Mouse (Mus musculus) heart, postnatal 14 days (tissue): ENCODE measurements at regions not wholly inside any gene's neighbourhood (a gene's known extent, or its start where the extent isn't known, plus 50 kb on each side); places are given as distances from the start of the nearest gene placed in this dataset.

Source experiments
- DNase-seq, 2 experiments: peaks; one replicate each; pipeline ENCODE4 v3.0.0; 2021 to 2022
- intact Hi-C: fragments of 180-260 bp; cut with DNase I; formaldehyde crosslinking; loops from one replicate; pipeline ENCODE4 v1.15.1; 2025

DNA sequence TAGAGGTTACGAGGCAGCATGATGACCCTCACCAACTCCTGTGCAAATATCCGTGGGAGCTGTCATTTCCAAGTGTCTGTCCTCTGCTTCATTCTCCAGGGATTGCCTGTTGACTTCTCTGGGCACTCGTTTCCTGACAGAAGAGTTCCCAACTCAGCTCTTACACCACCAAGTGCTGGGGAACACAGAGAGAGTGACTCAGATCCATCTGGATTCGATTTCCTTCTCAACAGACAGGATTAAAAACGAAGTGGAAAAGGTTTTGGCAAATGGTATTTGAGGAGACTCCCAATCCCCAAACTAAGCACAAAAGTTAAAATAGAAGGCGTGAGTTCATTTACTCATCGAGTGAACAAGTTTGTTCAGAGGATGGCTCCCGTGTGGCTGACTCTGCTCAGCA, 266.7 kb upstream of the A1bg start:
- intact Hi-C loops = no loop called here
- DNase-seq = peak in 1 of 2 experiments; percentile 3

GRCm38 (mm10) chr15:61184597-61184963, 261.8 kb upstream of the A1bg start:
- intact Hi-C loops = no loop called here
- DNase-seq = no peak

DNA sequence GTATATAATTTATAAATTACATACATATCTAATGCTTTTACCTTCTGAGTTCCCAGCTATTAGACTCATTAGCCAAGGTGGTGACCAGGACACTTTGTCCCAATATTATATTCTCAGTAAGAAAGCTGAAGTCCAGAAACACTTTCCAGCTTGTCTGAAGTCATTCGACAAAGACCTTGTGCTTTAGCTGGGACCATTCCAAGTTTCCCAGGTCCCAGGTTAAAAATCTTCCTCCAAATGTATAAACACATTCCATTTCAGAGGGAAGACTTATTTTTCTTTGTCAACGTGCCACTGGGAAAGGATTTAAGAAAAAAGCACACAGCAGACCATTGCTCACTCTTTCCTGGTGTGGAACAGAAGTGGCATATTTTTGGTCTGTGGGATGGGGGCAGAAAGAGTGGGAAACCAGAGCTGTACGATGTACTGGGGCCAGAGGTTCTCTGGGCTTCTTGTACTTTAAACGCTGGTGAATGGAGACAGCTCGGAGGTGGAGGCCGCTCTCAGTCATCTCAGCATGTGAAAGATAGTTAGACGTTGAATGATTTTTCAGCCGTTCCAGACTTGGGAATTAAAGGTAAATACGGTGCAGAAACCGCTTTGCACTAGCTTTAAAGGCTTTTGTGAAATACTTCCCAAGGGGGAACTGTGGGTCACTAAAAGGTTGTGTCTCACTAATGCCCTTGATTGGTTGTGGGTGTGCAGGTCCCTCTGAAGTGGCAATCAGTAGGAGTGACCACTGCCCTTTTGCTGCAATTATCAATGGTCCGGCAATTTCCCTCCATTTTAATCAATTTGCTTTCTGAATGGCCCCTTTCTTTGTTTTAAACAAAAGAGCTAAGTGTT, 261.2 kb upstream of the A1bg start:
- intact Hi-C loops = no loop called here
- no peak for DNase-seq

GRCm38 (mm10) chr15:61183291-61183690, 260.5 kb upstream of the A1bg start:
- no peak for DNase-seq
- intact Hi-C loops = no loop called here

DNA sequence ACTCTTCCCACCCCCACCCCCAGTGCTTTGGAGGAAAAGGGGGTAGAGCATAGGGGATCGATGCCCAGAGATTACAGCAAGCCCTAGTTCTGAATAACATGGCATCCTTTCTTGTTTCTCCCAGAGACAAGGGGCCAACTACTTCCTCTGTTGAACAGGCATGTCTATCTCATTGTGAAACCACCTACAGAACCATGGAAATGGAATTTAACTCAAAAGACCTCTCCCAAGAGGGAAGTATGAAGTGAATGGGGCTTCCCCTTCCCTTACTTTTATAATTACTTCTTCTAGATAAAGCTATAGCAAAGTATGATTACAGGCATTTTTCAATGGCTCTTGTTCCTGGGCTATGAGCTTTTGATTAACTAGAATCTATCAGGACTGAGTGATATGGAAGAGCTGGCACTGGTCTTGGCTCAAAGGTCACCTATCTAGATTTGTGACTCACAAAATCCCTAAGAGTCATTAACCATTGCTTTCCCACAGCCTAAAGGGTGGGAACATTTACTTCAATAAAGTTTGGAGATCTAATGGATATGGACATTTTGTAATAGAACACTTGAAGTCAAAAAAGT, 246.1 kb upstream of the A1bg start:
- no peak for DNase-seq
- intact Hi-C loops = no loop called here

DNA sequence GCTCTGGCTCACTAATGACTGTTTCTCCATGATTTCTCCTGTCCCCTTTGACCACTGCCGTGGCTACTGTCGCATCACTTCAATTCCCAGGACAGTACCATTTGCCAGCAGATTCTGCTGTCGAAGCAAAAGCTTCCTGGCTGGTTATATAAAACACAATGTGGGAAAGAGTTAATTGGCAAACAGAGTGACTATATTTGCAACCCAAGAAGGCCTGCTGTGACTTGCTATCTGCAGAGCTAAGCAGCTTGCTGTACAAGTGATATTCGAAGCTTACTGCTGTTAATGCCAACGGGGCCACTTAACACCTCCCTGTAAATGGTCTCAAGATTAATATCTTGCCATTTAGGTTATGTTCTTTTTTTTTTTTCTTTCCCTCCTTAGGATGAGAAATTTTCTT, 242.2 kb upstream of the A1bg start:
- no peak for DNase-seq
- intact Hi-C loops = no loop called here

- DNase-seq = no peak
- intact Hi-C loops = no loop called here
Measured at GRCm38 (mm10) chr15:61161397-61161796, 238.6 kb upstream of the A1bg start.

DNA sequence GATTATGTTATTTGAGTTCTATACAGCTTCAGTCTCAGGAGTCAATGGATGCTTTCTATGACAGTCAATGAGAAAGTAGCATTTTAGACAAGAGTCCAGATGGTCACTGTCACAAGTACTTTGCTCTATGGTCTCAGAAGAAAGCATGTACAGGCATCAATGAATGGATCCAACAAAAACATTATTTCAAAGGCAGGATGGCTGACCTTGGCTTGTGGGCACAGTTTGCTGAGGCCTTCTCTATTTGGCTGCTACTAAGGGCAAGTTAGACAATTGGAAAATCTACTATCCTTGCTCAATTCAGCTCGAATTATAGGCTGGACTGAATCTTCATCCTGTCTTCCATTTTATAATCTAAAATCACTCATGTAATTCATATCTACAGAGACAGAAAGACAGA, 237.9 kb upstream of the A1bg start:
- intact Hi-C loops = no loop called here
- DNase-seq = no peak

DNA sequence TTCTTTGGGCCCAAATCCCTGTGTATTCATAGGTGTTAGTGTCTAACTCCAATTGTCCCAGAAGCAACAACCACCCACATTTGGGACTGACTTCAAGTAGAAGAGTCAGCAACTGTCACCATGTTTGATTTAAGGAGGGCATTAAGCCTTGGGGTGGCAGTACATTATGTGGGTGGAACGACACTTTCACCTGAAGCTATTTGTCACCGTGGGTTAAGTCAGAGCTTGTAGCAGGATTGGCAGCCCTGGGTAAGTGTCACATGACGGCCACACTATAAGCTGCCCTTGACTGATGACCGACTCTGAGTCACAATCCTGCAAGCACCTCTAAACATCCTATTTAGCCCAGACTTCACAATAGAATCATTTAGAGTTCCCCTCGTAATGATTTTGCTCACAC, 236.7 kb upstream of the A1bg start:
- intact Hi-C loops = loop anchor here (2.0 to 5.0 kb wide), 3 partner anchors 238 to 823 kb away; no protein-coding TSS in a partner anchor

GRCm38 (mm10) chr15:61158041-61158545, 235.3 kb upstream of the A1bg start:
- intact Hi-C loops = loop anchor here (2.0 to 5.0 kb wide), 3 partner anchors 239 to 825 kb away; no protein-coding TSS in a partner anchor
- peak; percentile 18 to 30 for DNase-seq

More for the DNA sequence above, 236.7 kb upstream of the A1bg start:
- DNase-seq = no peak

DNA sequence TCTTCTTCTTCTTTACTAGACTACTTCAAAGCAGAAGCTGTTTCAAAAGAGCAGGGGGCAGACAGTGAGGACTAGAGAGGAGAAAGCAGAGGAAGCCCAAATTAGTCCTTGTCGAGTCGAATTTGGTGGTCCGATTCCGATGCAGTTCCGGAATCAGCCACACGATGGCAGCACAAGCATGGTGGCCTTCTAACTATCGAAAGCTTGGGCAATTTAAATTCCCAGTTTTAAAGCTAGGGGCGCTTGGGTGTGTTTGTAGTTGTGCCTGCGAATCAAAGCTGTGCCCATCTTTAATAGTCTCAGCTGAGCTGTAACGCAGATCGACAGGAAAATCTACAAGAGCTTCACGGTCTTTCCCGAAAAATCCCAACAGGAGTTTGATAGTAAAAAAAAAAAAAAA, 234.7 kb upstream of the A1bg start:
- intact Hi-C loops = loop anchor here (5.0 kb wide), 2 partner anchors 240 to 260 kb away; no protein-coding TSS in a partner anchor
- peak; percentile 88 to 95 for DNase-seq

- intact Hi-C loops = loop anchor here (5.0 kb wide), 2 partner anchors 242 to 262 kb away; no protein-coding TSS in a partner anchor
Measured at GRCm38 (mm10) chr15:61155530-61155929, 232.7 kb upstream of the A1bg start.

DNA sequence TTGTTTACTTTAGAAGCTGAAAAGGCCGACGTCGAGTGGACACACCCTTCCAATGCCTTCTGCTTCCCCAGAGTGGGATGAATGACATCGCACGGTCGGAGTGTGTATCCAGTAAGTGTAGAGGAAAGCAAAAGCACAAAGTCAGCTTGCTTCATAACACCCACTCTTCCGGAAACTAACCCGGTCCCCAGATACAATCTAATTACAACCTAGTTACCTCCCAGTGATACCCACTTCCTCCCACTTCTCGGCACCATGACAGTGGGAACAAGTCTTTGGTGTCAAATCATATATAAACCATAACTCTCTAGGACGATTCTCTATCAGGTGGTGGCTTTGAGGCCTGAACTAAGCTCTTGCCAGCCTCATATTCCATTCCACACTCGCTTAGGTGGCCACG, 231.4 kb upstream of the A1bg start:
- no peak for DNase-seq
- intact Hi-C loops = no loop called here

More at GRCm38 (mm10) chr15:61155530-61155929, 232.7 kb upstream of the A1bg start:
- no peak for DNase-seq

- DNase-seq = no peak
Measured at GRCm38 (mm10) chr15:61142851-61143250, 220.0 kb upstream of the A1bg start.

GRCm38 (mm10) chr15:61139151-61139550, 216.3 kb upstream of the A1bg start:
- intact Hi-C loops = no loop called here

More at GRCm38 (mm10) chr15:61142851-61143250, 220.0 kb upstream of the A1bg start:
- intact Hi-C loops = no loop called here

GRCm38 (mm10) chr15:61136781-61137180, 214.0 kb upstream of the A1bg start:
- intact Hi-C loops = no loop called here
- DNase-seq = no peak

More at GRCm38 (mm10) chr15:61139151-61139550, 216.3 kb upstream of the A1bg start:
- no peak for DNase-seq

DNA sequence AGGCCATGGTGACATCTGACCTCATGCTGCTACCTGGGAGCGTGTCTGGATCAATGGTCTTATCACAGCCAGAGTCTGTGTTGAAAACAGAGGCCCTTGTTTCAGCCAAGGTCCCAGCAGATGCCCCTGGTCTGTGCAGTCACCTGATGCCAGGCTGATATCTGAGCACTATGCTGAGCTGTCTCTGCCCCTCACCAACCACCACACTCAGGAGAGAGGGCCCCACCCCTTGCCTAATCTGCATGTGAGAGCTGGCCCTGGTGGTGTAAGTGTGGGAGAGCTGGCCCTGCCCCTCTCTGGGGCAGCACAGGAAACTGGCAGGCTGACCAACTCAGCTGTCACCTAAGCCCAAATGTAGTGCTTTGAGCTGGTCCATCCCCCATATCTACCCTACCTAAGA, 210.5 kb upstream of the A1bg start:
- intact Hi-C loops = no loop called here
- no peak for DNase-seq

GRCm38 (mm10) chr15:61127971-61128370, 205.2 kb upstream of the A1bg start:
- DNase-seq = no peak
- intact Hi-C loops = no loop called here

GRCm38 (mm10) chr15:61127130-61127529, 204.3 kb upstream of the A1bg start:
- DNase-seq = no peak
- intact Hi-C loops = no loop called here

DNA sequence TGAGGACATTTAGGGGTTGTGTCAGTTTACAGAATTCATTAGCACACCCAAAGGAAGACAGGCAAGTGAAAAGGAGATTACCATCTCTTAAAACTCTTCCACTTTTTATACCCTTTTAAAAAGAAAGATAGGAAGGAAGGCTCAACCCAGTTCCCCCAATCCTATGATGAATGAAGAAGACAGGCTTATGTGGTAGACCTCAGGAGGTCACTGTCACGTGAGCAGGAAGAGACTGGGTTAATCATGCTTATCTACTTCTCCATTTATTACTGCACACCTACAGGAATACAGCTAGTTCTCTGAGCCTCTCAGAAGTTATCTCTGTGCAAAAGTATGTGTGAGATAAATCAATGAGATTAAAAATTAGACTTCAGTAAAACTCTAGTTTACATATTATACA, 194.1 kb upstream of the A1bg start:
- intact Hi-C loops = no loop called here
- DNase-seq = no peak

DNA sequence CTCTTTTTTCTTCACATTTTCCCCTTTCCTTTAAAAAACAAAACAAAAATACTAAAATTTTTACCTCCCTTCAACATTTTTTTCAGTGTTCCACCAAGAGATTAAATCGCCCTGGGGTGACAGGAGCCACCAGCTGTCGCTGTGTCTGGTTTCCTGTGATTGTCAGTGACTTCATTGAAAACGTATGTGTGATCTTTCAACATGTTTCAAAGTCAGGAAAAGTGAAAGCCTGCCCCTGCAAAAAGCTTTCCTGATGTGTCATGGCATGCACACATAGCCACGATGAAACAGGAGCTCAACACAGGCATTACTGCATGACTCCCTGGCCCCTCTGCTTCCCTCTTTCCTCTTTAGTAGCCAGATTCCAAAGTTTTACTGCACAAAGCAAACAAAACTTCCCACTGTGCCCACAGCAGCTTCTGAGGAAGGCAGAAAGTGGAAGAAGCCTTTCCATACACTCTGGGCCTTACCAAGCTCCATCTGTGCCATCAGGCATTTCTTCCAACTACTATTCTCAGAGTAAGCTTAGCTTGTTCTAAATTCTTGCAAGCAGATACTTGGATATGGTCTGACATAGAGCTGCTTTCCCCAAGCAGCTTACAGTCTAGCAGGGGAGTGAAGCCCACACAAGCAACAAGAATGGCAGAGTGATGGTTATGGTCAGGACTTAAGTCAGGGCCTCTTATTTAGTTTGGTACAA, 186.8 kb upstream of the A1bg start:
- intact Hi-C loops = loop anchor here (5.0 kb wide), 1 partner anchor 873 kb away; no protein-coding TSS in a partner anchor

More for the DNA sequence above, 186.8 kb upstream of the A1bg start:
- DNase-seq = peak in 1 of 2 experiments; percentile 32
